Mouse (Mus musculus): ENCODE measurements around the gene Fscn1.

Fscn1 gene

DNA sequence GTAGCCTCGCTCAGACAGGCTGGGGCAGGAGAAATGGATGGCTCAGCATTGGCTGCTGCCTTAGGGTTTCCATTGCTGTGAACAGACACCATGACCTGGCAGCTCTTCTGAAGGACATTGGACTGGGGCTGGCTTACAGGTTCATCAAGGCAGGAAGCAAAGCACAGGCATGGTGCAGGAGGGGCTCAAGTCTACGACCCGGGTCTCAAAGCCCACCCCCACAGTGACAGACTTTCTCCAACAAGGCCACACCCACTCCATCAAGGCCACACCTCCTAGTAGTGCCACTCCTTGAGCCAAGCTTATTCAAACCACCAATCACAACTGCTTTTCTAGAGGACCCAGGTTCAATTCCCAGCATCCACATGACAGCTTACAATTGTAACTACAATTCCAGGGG, 13.8 kb downstream of the Fscn1 start:
- DNase-seq (ENCODE audit: low spot score): no peak

DNA sequence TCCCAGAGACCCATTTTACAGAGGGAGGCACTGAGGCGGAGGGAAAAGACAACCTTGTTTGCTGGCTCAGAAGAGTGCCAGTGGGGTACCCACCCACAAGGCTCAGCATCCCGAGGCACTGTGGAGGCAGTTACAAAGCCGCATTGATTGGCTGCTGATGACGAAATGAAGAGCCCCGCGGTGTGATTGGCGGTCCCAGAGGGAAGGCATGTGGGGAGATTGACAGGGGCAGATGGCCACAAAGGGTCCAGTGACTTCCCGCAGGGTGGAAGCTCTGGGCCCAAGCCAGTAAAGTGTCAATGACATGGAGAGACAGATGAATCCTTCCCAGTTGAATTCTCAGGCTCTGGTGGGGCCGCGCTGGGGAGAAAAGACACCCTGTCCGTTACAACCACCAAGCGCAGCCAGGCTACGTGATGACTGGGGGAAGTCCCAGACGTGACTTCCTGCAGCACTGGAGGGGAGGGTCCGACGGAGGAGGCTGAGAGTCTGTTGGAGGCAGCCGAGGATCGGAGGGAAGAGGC, 14.5 kb downstream of the Fscn1 start:
- DNase-seq (ENCODE audit: low spot score): peak; percentile 84

DNA sequence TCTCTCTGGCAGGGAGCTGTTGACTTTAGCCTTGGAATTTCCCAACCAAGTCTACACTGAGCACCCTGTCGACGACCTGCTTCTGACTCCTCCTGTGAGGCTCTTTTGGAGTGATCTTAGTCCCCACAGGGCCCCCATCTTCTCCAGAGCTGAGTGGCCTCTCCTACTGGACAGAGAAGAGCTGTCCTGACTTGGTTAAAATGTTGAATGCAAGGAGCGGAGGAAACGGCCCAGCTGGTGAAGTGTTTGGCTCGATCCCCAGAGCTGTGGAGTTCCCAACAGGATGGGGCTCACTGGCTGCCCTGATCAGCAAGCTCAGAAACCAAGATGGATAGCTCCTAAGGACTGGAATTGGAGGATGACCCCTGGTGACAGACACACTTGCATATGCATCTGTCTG, 16.4 kb downstream of the Fscn1 start:
- no peak for DNase-seq (ENCODE audit: low spot score)

DNA sequence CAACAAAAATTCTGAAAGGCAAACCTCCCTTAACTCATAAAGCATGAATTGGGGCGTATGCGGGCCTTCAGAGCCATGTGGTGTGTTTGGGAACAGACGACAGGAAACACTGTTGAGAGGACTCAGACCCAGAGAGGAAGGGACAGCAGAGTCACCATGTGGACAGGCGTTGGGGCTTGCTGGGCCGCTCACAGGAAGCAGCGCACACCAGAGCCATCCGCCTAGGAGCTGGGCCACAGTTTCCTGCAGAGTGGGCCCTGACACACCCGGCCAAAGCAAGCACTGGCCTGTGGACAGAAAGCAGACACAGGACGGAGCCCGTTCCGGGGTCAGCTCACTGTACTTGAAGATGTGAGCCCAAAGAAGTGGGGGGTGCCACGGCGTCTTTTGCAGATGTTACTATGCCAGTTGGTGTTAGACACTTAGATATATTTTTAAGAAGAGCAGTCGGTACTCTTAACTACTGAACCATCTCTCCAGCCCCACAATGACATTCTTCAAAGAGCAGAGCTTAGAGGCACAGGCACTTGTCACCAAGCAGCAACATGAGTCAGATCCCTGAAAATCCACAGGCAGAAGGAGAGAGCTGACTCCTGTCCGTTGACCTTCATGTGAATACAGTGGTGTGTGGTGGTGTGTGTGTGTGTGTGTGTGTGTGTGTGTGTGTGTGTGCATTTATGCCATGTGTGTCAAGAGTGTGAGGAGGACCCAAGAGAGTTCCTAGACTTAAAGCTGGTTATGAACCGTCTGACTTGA, 22.1 kb downstream of the Fscn1 start:
- no peak for DNase-seq (ENCODE audit: low spot score)

DNA sequence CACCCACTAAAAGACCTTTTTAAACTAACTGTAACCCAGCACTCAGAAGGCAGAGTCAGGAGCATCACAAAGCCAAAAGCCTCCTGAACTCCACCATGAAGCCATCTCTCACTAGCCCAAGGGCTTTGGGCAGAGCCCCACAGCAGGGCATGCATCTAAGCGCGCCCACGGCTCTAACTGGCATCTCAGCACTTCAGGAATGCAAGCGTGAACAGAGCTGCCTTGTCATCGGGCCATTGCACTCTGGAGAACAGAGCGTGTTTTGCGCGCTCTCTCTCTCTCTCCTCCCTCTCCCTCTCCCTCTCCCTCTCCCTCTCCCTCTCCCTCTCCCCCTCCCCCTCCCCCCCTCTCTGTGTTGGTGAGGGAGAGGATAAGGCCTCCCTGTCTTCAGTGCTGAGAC, 23.0 kb downstream of the Fscn1 start:
- no peak for DNase-seq (ENCODE audit: low spot score)

DNA sequence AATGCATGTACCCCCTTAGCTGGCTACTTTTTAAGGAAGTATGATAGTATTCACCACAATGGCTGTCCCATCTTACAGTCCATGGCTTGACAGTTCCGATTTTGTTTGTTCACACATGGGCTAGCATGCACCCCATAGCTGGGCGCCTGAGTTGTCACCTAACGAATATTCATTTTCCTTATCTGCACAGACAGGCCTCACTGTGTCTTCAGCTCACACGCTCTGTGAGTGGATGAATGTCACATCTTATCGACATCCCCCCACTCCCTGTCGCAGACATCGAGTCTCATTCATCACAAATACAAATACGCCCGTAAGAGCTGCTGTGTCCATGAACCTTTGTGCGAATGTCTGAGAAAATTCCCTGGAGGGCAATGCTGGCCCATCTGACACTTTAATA, 24.1 kb downstream of the Fscn1 start:
- no peak for DNase-seq (ENCODE audit: low spot score)

DNA sequence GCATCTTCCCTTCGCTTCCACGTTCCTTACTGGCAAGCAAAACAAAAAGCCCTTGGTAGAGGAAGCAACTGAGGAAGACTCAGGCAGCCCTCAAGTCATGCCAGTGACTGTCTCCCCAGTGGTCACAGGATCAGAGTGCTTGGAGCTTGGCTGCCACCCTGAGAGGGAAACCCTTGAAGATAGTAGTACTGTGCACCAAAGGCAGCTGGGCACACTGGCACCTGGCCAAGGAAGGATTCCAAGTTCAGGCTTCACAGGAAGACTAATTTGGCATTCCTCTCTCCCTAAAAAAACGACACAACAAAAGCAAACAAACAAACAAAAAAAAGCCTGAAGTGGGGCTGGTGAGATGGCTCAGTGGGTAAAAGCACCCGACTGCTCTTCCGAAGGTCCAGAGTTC, 28.4 kb downstream of the Fscn1 start:
- DNase-seq (ENCODE audit: low spot score): no peak

DNA sequence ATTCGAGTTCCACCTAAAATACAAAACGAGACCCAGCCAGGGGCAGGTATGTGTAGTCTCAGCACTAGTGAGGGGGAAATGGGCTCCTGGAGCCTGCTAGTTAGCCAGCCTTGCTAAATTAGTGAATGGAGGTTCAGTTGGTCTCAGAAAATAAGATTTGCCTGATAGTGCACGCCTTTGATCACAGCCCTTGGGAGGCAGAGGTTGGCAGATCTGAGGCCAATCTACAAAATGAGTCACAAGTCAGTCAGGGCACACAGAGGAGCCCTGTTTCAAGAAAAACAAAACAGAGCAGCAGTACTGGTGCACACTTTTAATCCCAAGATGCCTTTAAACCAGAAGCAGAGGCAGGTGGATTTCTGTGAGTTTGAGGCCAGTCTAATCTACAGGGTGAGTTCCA, 29.0 kb downstream of the Fscn1 start:
- no peak for DNase-seq (ENCODE audit: low spot score)

DNA sequence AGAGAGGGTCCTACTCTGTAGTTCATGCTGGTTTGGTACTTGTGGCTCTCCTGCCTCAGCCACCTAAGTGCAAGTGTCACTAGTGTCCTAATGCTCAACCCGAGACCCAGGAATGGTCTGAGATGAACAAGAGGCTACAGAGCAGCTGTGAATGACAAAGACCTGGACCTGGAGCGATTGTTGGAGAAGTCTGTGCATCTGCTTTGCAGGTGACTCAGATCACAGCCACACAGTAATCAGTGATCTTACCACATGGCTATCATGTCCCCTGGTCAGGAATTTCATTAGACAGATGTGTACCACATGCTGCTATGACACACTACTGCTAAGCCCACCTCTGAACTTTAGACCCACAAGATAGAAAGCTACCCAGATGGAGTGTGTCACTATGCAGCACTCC, 34.6 kb downstream of the Fscn1 start:
- no peak for DNase-seq (ENCODE audit: low spot score)

DNA sequence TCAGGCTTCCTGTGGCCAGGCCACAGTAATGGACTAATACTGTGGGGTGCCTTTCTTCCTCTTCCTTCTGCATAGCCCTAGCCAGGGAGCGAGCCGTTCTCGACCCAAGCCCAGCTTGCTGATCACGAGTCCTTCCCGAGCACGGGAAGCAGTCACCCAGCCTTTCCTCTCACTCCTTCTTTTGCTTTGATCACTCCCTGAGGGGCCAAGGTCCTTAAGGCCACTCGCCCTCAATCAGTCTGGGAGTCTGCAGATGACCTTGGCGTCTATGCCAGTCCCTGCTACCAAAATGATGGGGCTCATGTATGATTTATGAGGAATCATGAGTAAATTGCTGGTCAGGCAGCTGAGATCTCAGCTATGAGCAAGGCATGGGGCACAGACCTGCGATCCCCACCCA, 37.4 kb downstream of the Fscn1 start:
- DNase-seq (ENCODE audit: low spot score): peak; percentile 28

DNA sequence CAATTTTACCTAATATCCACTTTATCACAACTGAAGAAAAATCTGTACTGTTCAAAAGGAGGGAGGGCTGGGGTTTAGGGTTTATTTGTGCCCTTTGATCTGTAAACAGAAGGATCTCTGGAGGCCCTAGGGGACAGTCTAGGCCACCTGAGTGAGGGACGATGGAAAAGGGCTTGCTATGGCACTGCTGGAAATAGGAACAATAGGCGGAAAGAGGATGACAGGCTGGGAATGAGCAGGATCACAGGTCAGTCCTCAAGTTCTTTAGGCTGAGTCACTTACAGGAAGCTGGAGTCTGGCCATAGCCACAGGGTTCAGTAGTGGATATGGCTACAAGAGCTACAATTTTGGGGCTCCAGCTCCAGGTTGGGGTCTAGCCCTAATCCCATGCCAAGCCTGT, 38.0 kb downstream of the Fscn1 start:
- no peak for DNase-seq (ENCODE audit: low spot score)

DNA sequence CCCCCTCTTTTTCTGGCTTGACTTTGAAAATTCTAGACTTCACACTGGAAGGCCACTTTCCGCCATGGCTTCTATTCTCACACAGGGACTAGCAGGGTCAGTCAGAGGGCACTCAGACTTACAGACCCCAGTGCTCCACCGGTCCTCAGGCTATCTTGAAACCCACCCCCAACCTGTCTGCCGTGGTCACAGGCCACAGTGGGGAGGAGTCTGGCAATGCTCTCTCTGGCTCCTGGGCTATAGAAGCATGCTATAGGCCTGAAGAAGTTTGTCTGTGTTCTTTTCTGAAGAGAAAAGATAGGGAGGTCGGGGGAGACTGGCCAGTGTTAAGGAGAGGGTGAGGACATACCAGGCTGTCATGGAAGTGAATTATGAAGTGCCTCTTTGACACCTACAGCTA, 39.9 kb downstream of the Fscn1 start:
- no peak for DNase-seq (ENCODE audit: low spot score)

DNA sequence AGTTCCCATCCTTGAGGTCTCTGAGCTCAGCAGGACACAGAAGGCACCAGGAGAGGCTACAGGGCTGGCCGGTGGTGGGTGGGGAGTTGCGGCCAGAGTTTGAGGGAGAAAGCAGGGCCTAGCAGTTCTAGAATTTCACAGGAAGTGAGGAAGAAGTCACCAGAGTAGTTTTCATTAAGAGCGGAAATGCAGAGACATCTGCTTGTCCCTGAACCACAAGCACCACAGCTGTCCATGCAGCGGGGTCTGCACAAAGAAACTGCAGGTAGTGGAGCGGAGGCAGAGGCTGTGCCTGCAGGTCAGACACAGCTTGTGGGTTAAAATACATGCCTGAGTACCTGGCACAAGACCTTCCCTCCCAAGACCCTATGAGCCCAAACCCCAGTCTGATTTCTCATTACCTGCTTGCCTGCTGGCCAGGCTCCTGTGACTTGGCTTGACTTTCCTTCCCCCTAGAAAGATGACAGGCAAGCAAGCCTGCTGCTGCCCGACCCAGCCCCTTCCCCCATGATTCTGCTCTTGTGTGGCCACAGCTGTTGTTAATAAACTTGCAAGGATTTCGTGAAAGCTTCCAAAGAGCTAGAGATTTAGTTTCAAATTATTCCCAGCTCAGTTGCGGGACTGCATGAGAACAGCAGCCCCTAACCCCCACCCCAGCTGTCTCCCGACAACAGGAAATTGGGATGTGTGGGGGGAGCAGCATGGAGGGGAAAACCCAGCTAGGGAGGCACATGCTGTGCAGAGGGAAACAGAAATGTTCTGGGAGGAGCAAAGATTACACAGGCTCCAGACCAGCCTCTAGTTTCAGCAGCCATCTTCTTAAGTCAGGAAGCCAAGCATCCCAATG, 40.7 kb downstream of the Fscn1 start:
- peak; percentile 30 for DNase-seq (ENCODE audit: low spot score)

DNA sequence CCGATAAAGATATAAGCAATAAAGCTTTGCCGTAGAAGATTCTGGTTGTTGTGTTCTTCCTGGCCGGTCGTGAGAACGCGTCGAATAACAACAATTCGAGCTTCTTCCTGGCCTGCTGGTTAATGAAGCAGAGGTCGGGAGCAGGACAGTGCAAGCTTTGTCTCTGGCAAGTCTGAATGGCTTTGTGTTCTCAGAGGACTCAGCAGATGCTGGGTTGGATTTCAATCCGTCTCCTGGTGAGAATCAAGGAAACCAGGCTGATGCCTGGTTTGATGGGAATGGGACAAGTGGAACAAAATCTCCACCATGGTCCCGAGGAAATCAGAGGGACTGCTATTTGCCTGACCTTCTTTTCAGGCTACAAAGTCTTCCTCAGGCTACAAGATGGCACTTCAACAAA, 49.2 kb downstream of the Fscn1 start:
- DNase-seq (ENCODE audit: low spot score): peak; percentile 75

DNA sequence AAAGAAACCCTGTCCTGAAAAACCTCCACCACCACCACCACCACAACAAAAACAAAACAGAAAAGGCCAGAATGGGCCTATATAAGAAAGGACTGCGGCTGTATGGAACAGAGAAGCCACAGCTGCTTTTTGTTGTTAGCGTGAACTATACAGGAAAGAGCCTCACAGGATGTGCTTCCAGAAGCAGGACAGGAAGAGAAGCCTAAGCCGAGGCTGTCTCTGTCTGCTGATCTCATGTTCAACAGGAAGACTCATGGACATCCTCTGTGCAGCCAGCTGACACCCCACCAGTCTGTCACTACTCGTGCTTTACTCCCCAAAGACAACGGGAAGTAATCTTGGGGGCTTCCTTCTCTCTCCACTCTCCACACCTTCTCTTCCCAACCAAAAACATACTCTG, 57.3 kb downstream of the Fscn1 start:
- no peak for DNase-seq (ENCODE audit: low spot score)

Data from retina, embryonic 14.5 days (tissue).